Mouse (Mus musculus): ENCODE data around the gene Abcc6. TPM values are rescaled to one million over a fixed set of nuclear protein-coding genes. Genes with fewer than 3 reads are reported as not detected.

Abcc6 gene
- polyA plus RNA-seq, 2 experiments = 4.1 to 12.0 TPM

- Histone ChIP-seq H3K4me3 (ENCODE audit: insufficient read depth in 1 of 2, low read depth in 2 of 2, low read length in 2 of 2) (no peak overlapping the region), H3K9me3 (ENCODE audit: control insufficient read depth, low read length) (no peaks in the 10 kb centered on the region), H3K27ac (no peak overlapping the region), H3K36me3 (replicated peaks; ENCODE audit: control insufficient read depth, insufficient read depth, low read depth) (peaks cover 13% of the 10 kb centered on the region), H3K4me2 (ENCODE audit: low read depth) (no peak overlapping the region), H3K27me3 (ENCODE audit: control insufficient read depth, insufficient read depth, low read length) (no peaks in the 10 kb centered on the region), H3K9ac (replicated peaks) (no peak overlapping the region), H3K4me1 (replicated peaks; ENCODE audit: control insufficient read depth in 2 of 2, insufficient read depth in 2 of 2, low read length in 1 of 2) (peaks cover 15 to 21% of the 10 kb centered on the region in 2 experiments)
- DNase-seq (ENCODE audit: low read depth in 3 of 3, low spot score in 3 of 3) (no peak), ATAC-seq (ENCODE audit: insufficient read depth) (no peak)
- TF ChIP-seq CTCF (IDR thresholded peaks at IDR 0.05; ENCODE audit: low read depth) (no peak), EP300 (IDR thresholded peaks at IDR 0.05; ENCODE audit: low read depth) (no peak)
- 76% methylated on average over 6 of the region's 6 CpGs for WGBS (ENCODE audit: insufficient replicate concordance)
These were observed 7.3 kb upstream of the Abcc6 start for GRCm38 (mm10) chr7:46037433-46037832.

- H3K4me1 ChIP-seq (replicated peaks; ENCODE audit: control insufficient read depth in 2 of 2, insufficient read depth in 2 of 2, low read length in 1 of 2) = peaks cover 19 to 32% of the 10 kb centered on the region in 2 experiments
- WGBS (ENCODE audit: insufficient replicate concordance) = 14% methylated on average over 2 of the region's 2 CpGs
- no peak for TF ChIP-seq CTCF (IDR thresholded peaks at IDR 0.05; ENCODE audit: low read depth)
- TF ChIP-seq EP300 (IDR thresholded peaks at IDR 0.05; ENCODE audit: low read depth) = no peak
- H3K9ac ChIP-seq (replicated peaks) = peak overlapping the region; percentile 31
- H3K4me3 ChIP-seq (ENCODE audit: insufficient read depth in 1 of 2, low read depth in 2 of 2, low read length in 2 of 2) = peak overlapping the region in 1 of 2 experiments; percentile 75; a peak in 1 of 4 replicates
- DNase-seq (ENCODE audit: low read depth in 3 of 3, low spot score in 3 of 3) (no peak), ATAC-seq (ENCODE audit: insufficient read depth) (no peak)
- H3K27ac ChIP-seq = no peak overlapping the region
- no peaks in the 10 kb centered on the region for H3K27me3 ChIP-seq (ENCODE audit: control insufficient read depth, insufficient read depth, low read length)
- peak overlapping the region; percentile 92 for H3K4me2 ChIP-seq (ENCODE audit: low read depth)
- peaks cover 7% of the 10 kb centered on the region; the same call in 1 of the 2 replicates for H3K36me3 ChIP-seq (replicated peaks; ENCODE audit: control insufficient read depth, insufficient read depth, low read depth)
- no peaks in the 10 kb centered on the region for H3K9me3 ChIP-seq (ENCODE audit: control insufficient read depth, low read length)
These were observed 5.4 kb upstream of the Abcc6 start for GRCm38 (mm10) chr7:46035468-46035867.

- H3K9me3 ChIP-seq (ENCODE audit: control insufficient read depth, low read length) = no peaks in the 10 kb centered on the region
- peaks cover 7% of the 10 kb centered on the region; the same call in 1 of the 2 replicates for H3K36me3 ChIP-seq (replicated peaks; ENCODE audit: control insufficient read depth, insufficient read depth, low read depth)
- no peaks in the 10 kb centered on the region for H3K27me3 ChIP-seq (ENCODE audit: control insufficient read depth, insufficient read depth, low read length)
- WGBS (ENCODE audit: insufficient replicate concordance) = 21% methylated on average over 2 of the region's 2 CpGs
- no peak overlapping the region for H3K27ac ChIP-seq
- H3K4me1 ChIP-seq (replicated peaks; ENCODE audit: control insufficient read depth in 2 of 2, insufficient read depth in 2 of 2, low read length in 1 of 2) = peaks cover 19 to 32% of the 10 kb centered on the region in 2 experiments
- no peak for ATAC-seq (ENCODE audit: insufficient read depth)
- DNase-seq (ENCODE audit: low read depth in 3 of 3, low spot score in 3 of 3) = no peak
- peak overlapping the region; percentile 75 to 85 for H3K4me3 ChIP-seq (ENCODE audit: insufficient read depth in 1 of 2, low read depth in 2 of 2, low read length in 2 of 2)
- H3K9ac ChIP-seq (replicated peaks) = peak overlapping the region; percentile 84
- H3K4me2 ChIP-seq (ENCODE audit: low read depth) = peak overlapping the region; percentile 92
- no peak for TF ChIP-seq EP300 (IDR thresholded peaks at IDR 0.05; ENCODE audit: low read depth)
- TF ChIP-seq CTCF (IDR thresholded peaks at IDR 0.05; ENCODE audit: low read depth) = no peak
These were observed 4.9 kb upstream of the Abcc6 start for GRCm38 (mm10) chr7:46034991-46035390.

- H3K4me1 ChIP-seq (replicated peaks; ENCODE audit: control insufficient read depth in 2 of 2, insufficient read depth in 2 of 2, low read length in 1 of 2) = peaks cover 19 to 39% of the 10 kb centered on the region in 2 experiments
- H3K27ac ChIP-seq = no peak overlapping the region
- peaks cover 7% of the 10 kb centered on the region; the same call in 1 of the 2 replicates for H3K36me3 ChIP-seq (replicated peaks; ENCODE audit: control insufficient read depth, insufficient read depth, low read depth)
- ATAC-seq (ENCODE audit: insufficient read depth) = peak; percentile 11
- H3K4me2 ChIP-seq (ENCODE audit: low read depth) = peak overlapping the region; percentile 92
- peak overlapping the region; percentile 84 for H3K9ac ChIP-seq (replicated peaks)
- no peak for DNase-seq (ENCODE audit: low read depth in 3 of 3, low spot score in 3 of 3)
- peak overlapping the region; percentile 75 to 85 for H3K4me3 ChIP-seq (ENCODE audit: insufficient read depth in 1 of 2, low read depth in 2 of 2, low read length in 2 of 2)
- under 1% methylated on average over 25 of the region's 35 CpGs for whole genome bisulfite sequencing (ENCODE audit: insufficient replicate concordance)
- no peak for TF ChIP-seq EP300 (IDR thresholded peaks at IDR 0.05; ENCODE audit: low read depth)
- TF ChIP-seq CTCF (IDR thresholded peaks at IDR 0.05; ENCODE audit: low read depth) = no peak
- no peaks in the 10 kb centered on the region for H3K9me3 ChIP-seq (ENCODE audit: control insufficient read depth, low read length)
- no peaks in the 10 kb centered on the region for H3K27me3 ChIP-seq (ENCODE audit: control insufficient read depth, insufficient read depth, low read length)
These were observed 3.8 kb upstream of the Abcc6 start for GRCm38 (mm10) chr7:46033870-46034337.

- DNase-seq (ENCODE audit: low read depth in 3 of 3, low spot score in 3 of 3) = peak; percentile 90 to 91 (median 91)
- Histone ChIP-seq H3K27ac (no peak within 1 kb of the TSS), H3K4me1 (replicated peaks; ENCODE audit: control insufficient read depth in 2 of 2, insufficient read depth in 2 of 2, low read length in 1 of 2) (peaks cover 19 to 41% of the 10 kb centered on the region in 2 experiments), H3K9me3 (ENCODE audit: control insufficient read depth, low read length) (no peaks in the 10 kb centered on the region), H3K9ac (replicated peaks) (peak within 1 kb of the TSS; percentile 84), H3K4me2 (ENCODE audit: low read depth) (peak within 1 kb of the TSS; percentile 92), H3K36me3 (replicated peaks; ENCODE audit: control insufficient read depth, insufficient read depth, low read depth) (peaks cover 4% of the 10 kb centered on the region; the same call in 1 of the 2 replicates), H3K27me3 (ENCODE audit: control insufficient read depth, insufficient read depth, low read length) (no peaks in the 10 kb centered on the region), H3K4me3 (ENCODE audit: insufficient read depth in 1 of 2, low read depth in 2 of 2, low read length in 2 of 2) (peak within 1 kb of the TSS; percentile 75 to 85)
- WGBS (ENCODE audit: insufficient replicate concordance) = 5% methylated on average over 44 of the region's 44 CpGs
- peak; percentile 87 for ATAC-seq (ENCODE audit: insufficient read depth)
- TF ChIP-seq CTCF (IDR thresholded peaks at IDR 0.05; ENCODE audit: low read depth) (peak; percentile 89), EP300 (IDR thresholded peaks at IDR 0.05; ENCODE audit: low read depth) (no peak)
These were observed 3.2 kb upstream of the Abcc6 start, which contains the start of gene Nomo1 for GRCm38 (mm10) chr7:46033109-46033869. TSS of gene Nomo1 (plus strand) at chr7:46033698.
